Mouse (Mus musculus): ENCODE measurements around the gene Shroom2. TPM values are rescaled to one million over a fixed set of nuclear protein-coding genes. Genes with fewer than 3 reads are reported as not detected.
A peak's percentile ranks its signal among the peaks of the same experiment; 100 is the strongest.

Shroom2 gene
- polyA plus RNA-seq, 1 experiment from 2014 or later = 7.3 TPM

- Histone ChIP-seq H3K9ac (no peak overlapping the region), H3K36me3 (no peaks in the 10 kb centered on the region), H3K27me3 (no peaks in the 10 kb centered on the region; the same call in 1 of the 2 replicates), H3K4me1 (no peaks in the 10 kb centered on the region), H3K4me2 (no peak overlapping the region), H3K4me3 (no peak overlapping the region), H3K9me3 (no peaks in the 10 kb centered on the region), H3K27ac (no peak overlapping the region)
- WGBS = 80% methylated on average over 3 of the region's 3 CpGs
- no peak for ATAC-seq (ENCODE audit: borderline replicate concordance, extremely low read depth, low FRiP score, low TSS enrichment)
These were observed 67.6 kb downstream of the Shroom2 start for GRCm38 (mm10) chrX:152701679-152702078.

GRCm38 (mm10) chrX:152690788-152691291 is 78.4 kb downstream of the Shroom2 start:
- peaks cover 5% of the 10 kb centered on the region; the same call in 1 of the 2 replicates for H3K27me3 ChIP-seq
- no peak for ATAC-seq (ENCODE audit: borderline replicate concordance, extremely low read depth, low FRiP score, low TSS enrichment)
- no peak overlapping the region for H3K9ac ChIP-seq
- H3K36me3 ChIP-seq = no peaks in the 10 kb centered on the region
- no peaks in the 10 kb centered on the region for H3K9me3 ChIP-seq
- no peaks in the 10 kb centered on the region for H3K4me1 ChIP-seq
- H3K4me3 ChIP-seq = no peak overlapping the region
- no peak overlapping the region for H3K4me2 ChIP-seq
- 61% methylated on average over 2 of the region's 2 CpGs for WGBS
- H3K27ac ChIP-seq = no peak overlapping the region

GRCm38 (mm10) chrX:152679190-152679814 is 90.0 kb downstream of the Shroom2 start:
- H3K27ac ChIP-seq = no peak overlapping the region
- H3K9me3 ChIP-seq = no peaks in the 10 kb centered on the region
- peak; percentile 52; the same call in 1 of the 2 replicates for ATAC-seq (ENCODE audit: borderline replicate concordance, extremely low read depth, low FRiP score, low TSS enrichment)
- no peaks in the 10 kb centered on the region for H3K36me3 ChIP-seq
- no peak overlapping the region for H3K9ac ChIP-seq
- H3K4me2 ChIP-seq = no peak overlapping the region
- WGBS = 63% methylated on average over 2 of the region's 2 CpGs
- 0 out of 2 replicates have a peak, but pooled peaks cover 8% of the 10 kb centered on the region for H3K27me3 ChIP-seq
- no peak overlapping the region for H3K4me3 ChIP-seq
- H3K4me1 ChIP-seq = no peaks in the 10 kb centered on the region

GRCm38 (mm10) chrX:152676357-152676756 is 92.9 kb downstream of the Shroom2 start:
- no peak overlapping the region for H3K4me2 ChIP-seq
- no peaks in the 10 kb centered on the region for H3K36me3 ChIP-seq
- no peak overlapping the region for H3K27ac ChIP-seq
- ATAC-seq (ENCODE audit: borderline replicate concordance, extremely low read depth, low FRiP score, low TSS enrichment) = no peak
- no peak overlapping the region for H3K4me3 ChIP-seq
- WGBS = 41% methylated on average over 3 of the region's 3 CpGs
- no peaks in the 10 kb centered on the region for H3K9me3 ChIP-seq
- H3K9ac ChIP-seq = no peak overlapping the region
- H3K4me1 ChIP-seq = no peaks in the 10 kb centered on the region
- peaks cover 8% of the 10 kb centered on the region; the same call in 1 of the 2 replicates for H3K27me3 ChIP-seq

GRCm38 (mm10) chrX:152673431-152673830 is 95.8 kb downstream of the Shroom2 start:
- Histone ChIP-seq H3K4me2 (no peak overlapping the region), H3K27ac (no peak overlapping the region), H3K27me3 (peaks cover 5% of the 10 kb centered on the region; the same call in 1 of the 2 replicates), H3K4me3 (no peak overlapping the region), H3K4me1 (no peaks in the 10 kb centered on the region), H3K9me3 (no peaks in the 10 kb centered on the region), H3K9ac (no peak overlapping the region), H3K36me3 (no peaks in the 10 kb centered on the region)
- no peak for ATAC-seq (ENCODE audit: borderline replicate concordance, extremely low read depth, low FRiP score, low TSS enrichment)
- WGBS = 60% methylated on average over 3 of the region's 3 CpGs

- H3K27ac ChIP-seq = no peak overlapping the region
- H3K27me3 ChIP-seq = peaks cover 12% of the 10 kb centered on the region; the same call in 1 of the 2 replicates
- no peak overlapping the region for H3K4me2 ChIP-seq
- H3K4me3 ChIP-seq = no peak overlapping the region
- WGBS = 65% methylated on average over 4 of the region's 4 CpGs
- H3K9me3 ChIP-seq = no peaks in the 10 kb centered on the region
- H3K36me3 ChIP-seq = no peaks in the 10 kb centered on the region
- no peak overlapping the region for H3K9ac ChIP-seq
- ATAC-seq (ENCODE audit: borderline replicate concordance, extremely low read depth, low FRiP score, low TSS enrichment) = no peak
- H3K4me1 ChIP-seq = no peaks in the 10 kb centered on the region
These were observed 111.8 kb downstream of the Shroom2 start for GRCm38 (mm10) chrX:152657363-152658036.

- peaks cover 13% of the 10 kb centered on the region; the same call in 1 of the 2 replicates for H3K27me3 ChIP-seq
- H3K9ac ChIP-seq = no peak overlapping the region
- H3K9me3 ChIP-seq = no peaks in the 10 kb centered on the region
- no peak overlapping the region for H3K4me3 ChIP-seq
- no peak overlapping the region for H3K27ac ChIP-seq
- WGBS = 75% methylated on average over 2 of the region's 2 CpGs
- H3K4me2 ChIP-seq = no peak overlapping the region
- no peaks in the 10 kb centered on the region for H3K36me3 ChIP-seq
- H3K4me1 ChIP-seq = no peaks in the 10 kb centered on the region
- ATAC-seq (ENCODE audit: borderline replicate concordance, extremely low read depth, low FRiP score, low TSS enrichment) = no peak
These were observed 112.7 kb downstream of the Shroom2 start for GRCm38 (mm10) chrX:152656609-152656939.

GRCm38 (mm10) chrX:152655796-152656608 is 113.3 kb downstream of the Shroom2 start:
- Histone ChIP-seq H3K4me3 (no peak overlapping the region), H3K9ac (no peak overlapping the region), H3K27me3 (peaks cover 13% of the 10 kb centered on the region; the same call in 1 of the 2 replicates), H3K9me3 (no peaks in the 10 kb centered on the region), H3K36me3 (no peaks in the 10 kb centered on the region), H3K27ac (no peak overlapping the region), H3K4me2 (no peak overlapping the region), H3K4me1 (no peaks in the 10 kb centered on the region)
- WGBS = 53% methylated on average over 8 of the region's 8 CpGs
- no peak for ATAC-seq (ENCODE audit: borderline replicate concordance, extremely low read depth, low FRiP score, low TSS enrichment)

- no peaks in the 10 kb centered on the region for H3K9me3 ChIP-seq
- no peak overlapping the region for H3K4me2 ChIP-seq
- WGBS = 80% methylated on average over 2 of the region's 2 CpGs
- H3K36me3 ChIP-seq = no peaks in the 10 kb centered on the region
- no peak for ATAC-seq (ENCODE audit: borderline replicate concordance, extremely low read depth, low FRiP score, low TSS enrichment)
- H3K27ac ChIP-seq = no peak overlapping the region
- H3K27me3 ChIP-seq = peaks cover 8% of the 10 kb centered on the region; the same call in 1 of the 2 replicates
- H3K4me1 ChIP-seq = no peaks in the 10 kb centered on the region
- H3K4me3 ChIP-seq = no peak overlapping the region
- H3K9ac ChIP-seq = no peak overlapping the region
These were observed 116.6 kb downstream of the Shroom2 start for GRCm38 (mm10) chrX:152652676-152653075.

GRCm38 (mm10) chrX:152644827-152645226 is 124.4 kb downstream of the Shroom2 start:
- Histone ChIP-seq H3K4me3 (no peak overlapping the region), H3K4me2 (no peak overlapping the region), H3K9ac (no peak overlapping the region), H3K4me1 (no peaks in the 10 kb centered on the region), H3K27me3 (no peaks in the 10 kb centered on the region), H3K9me3 (no peaks in the 10 kb centered on the region), H3K36me3 (no peaks in the 10 kb centered on the region), H3K27ac (no peak overlapping the region)
- ATAC-seq (ENCODE audit: borderline replicate concordance, extremely low read depth, low FRiP score, low TSS enrichment) = no peak
- 39% methylated on average over 4 of the region's 4 CpGs for WGBS

- no peaks in the 10 kb centered on the region for H3K36me3 ChIP-seq
- no peak overlapping the region for H3K4me3 ChIP-seq
- 53% methylated on average over 11 of the region's 11 CpGs for WGBS
- no peaks in the 10 kb centered on the region for H3K4me1 ChIP-seq
- no peak overlapping the region for H3K4me2 ChIP-seq
- no peak overlapping the region for H3K9ac ChIP-seq
- no peak for ATAC-seq (ENCODE audit: borderline replicate concordance, extremely low read depth, low FRiP score, low TSS enrichment)
- H3K27ac ChIP-seq = no peak overlapping the region
- no peaks in the 10 kb centered on the region for H3K27me3 ChIP-seq
- H3K9me3 ChIP-seq = no peaks in the 10 kb centered on the region
These were observed 125.3 kb downstream of the Shroom2 start for GRCm38 (mm10) chrX:152643679-152644638.
